Mouse (Mus musculus) stomach, embryonic 14.5 days (tissue): ENCODE measurements around the gene Serpina3a. TPM values are rescaled to one million over a fixed set of nuclear protein-coding genes. Genes with fewer than 3 reads are reported as not detected.

Source experiments
- ATAC-seq: fragments of 200-750 bp; cut with Nextera tagmentation; 2 replicates; pipeline ENCODE4 v1.8.0; 2017; ENCODE audit warnings: low read depth, moderate TSS enrichment; ENCODE audit not compliant: insufficient number of reproducible peaks, insufficient read depth, low FRiP score
- H3K27ac ChIP-seq: fragments of 300-500 bp; sonication (generic); 2 replicates; pipeline ENCODE4 v1.5.1; 2014; ENCODE audit warnings: mild to moderate bottlenecking, low read length, moderate library complexity, mixed read lengths
- H3K27me3 ChIP-seq: fragments of 300-500 bp; sonication (generic); 2 replicates; pipeline ENCODE4 v1.6.1; 2014; ENCODE audit warnings: low read length, control low read depth, mixed read lengths; ENCODE audit not compliant: control insufficient read depth, insufficient read depth
- H3K36me3 ChIP-seq: fragments of 300-500 bp; sonication (generic); 2 replicates; pipeline ENCODE4 v1.6.1; 2014; ENCODE audit warnings: mild to moderate bottlenecking, control low read depth, low read length, moderate library complexity, mixed read lengths; ENCODE audit not compliant: control insufficient read depth, insufficient read depth
- H3K4me1 ChIP-seq: fragments of 300-500 bp; sonication (generic); 2 replicates; pipeline ENCODE4 v1.6.1; 2014; ENCODE audit warnings: low read length, control low read depth, mixed read lengths; ENCODE audit not compliant: control insufficient read depth, insufficient read depth
- H3K4me2 ChIP-seq: fragments of 300-500 bp; sonication (generic); replicated peaks from 2 replicates; pipeline ENCODE4 v1.6.1; 2014; ENCODE audit warnings: low read depth, low read length, control low read depth
- H3K4me3 ChIP-seq: fragments of 300-500 bp; sonication (generic); 2 replicates; pipeline ENCODE4 v1.5.1; 2014; ENCODE audit warnings: low read depth, low read length, control low read depth
- H3K9ac ChIP-seq: fragments of 300-500 bp; sonication (generic); replicated peaks from 2 replicates; pipeline ENCODE4 v1.6.1; 2014; ENCODE audit warnings: low read depth, mild to moderate bottlenecking, control low read depth, low read length, moderate library complexity, mixed read lengths
- H3K9me3 ChIP-seq: fragments of 300-500 bp; sonication (generic); 2 replicates; pipeline ENCODE4 v1.6.1; 2016; ENCODE audit warnings: low read depth, low read length, control low read depth; ENCODE audit not compliant: control insufficient read depth
- WGBS: fragments of 180-500 bp; shearing (Covaris S2); extraction: QIAGEN DNeasy Blood & Tissue Kit; methylation state at CpG from one replicate; pipeline ENCODE4 v1.1.7; 2014; 5-methylcytosine and 5-hydroxymethylcytosine counted together
- polyA plus RNA-seq: library from polyadenylated mRNA; unstranded; fragments of >200 nt; fragmentation: Nextera tagmentation; extraction: Ambion mirVana; gene quantifications from 2 replicates; pipeline ENCODE4 v1.2.1, GENCODE M21; 2014

Serpina3a gene
- polyA plus RNA-seq, 1 experiment from 2014 or later: not detected

DNA sequence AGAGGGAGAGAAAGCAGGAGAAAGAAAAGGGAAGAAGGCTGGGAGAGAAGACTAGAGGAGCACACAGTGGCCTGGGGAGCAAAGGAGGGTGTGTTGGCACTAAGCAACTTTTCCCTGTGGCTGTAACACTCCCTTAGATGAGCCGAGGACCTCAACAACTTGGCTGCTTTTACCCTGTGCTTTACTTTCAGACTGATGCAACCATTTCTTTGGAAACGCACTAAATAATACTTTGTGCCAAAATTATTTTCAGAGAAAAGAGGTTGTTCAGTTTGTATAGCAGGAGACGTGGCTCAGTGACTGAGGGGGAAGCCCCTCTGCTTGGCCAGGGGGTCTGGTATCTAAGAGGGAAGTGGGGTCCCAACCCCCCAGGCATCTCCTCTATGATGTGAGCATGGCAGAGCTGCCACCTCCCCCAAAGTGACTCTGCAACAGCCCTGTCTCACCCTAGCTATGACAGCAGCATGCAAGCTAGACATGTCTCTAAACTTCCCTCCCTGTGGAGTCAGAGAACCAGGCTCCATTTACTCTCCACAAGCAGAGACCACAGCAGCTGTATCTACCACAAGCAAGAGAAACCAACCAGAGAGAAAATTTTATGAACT is 40.6 kb downstream of the Serpina3a start:
- Histone ChIP-seq H3K4me3 (no peak overlapping the region), H3K36me3 (no peaks in the 10 kb centered on the region), H3K9ac (no peak overlapping the region), H3K4me1 (no peaks in the 10 kb centered on the region), H3K9me3 (no peaks in the 10 kb centered on the region), H3K27me3 (no peaks in the 10 kb centered on the region), H3K4me2 (no peak overlapping the region), H3K27ac (no peak overlapping the region)
- 84% methylated on average over 3 of the region's 3 CpGs for WGBS
- ATAC-seq: no peak

DNA sequence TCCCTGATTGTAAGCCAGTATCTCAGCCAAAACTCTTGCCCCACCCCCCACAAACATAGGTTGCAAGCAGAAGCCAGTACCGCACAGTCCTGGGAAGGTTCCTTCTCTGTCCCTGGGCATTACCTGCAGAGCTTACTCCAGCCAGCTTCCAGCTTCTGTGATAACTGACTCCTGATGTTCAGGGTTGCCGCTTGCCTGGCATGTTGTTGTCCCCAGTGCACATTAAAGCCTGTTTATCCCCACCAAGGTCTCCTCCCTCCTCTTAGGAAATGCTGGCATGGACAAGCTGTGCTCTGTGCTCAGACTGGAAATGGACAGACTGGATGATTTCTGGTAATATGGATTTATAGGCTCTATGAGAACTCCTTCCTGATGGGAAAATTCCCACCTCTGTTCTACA is 41.1 kb downstream of the Serpina3a start, which contains the start of gene Serpina3c:
Gene Serpina3c (minus strand): TSS at position 215 of the 400 bp plus-strand sequence.
- no peaks in the 10 kb centered on the region for H3K4me1 ChIP-seq
- no peaks in the 10 kb centered on the region for H3K9me3 ChIP-seq
- H3K4me2 ChIP-seq: no peak within 1 kb of the TSS
- 89% methylated on average over 2 of the region's 2 CpGs for WGBS
- no peaks in the 10 kb centered on the region for H3K36me3 ChIP-seq
- H3K9ac ChIP-seq: no peak within 1 kb of the TSS
- no peak for ATAC-seq
- H3K27ac ChIP-seq: no peak within 1 kb of the TSS
- no peak within 1 kb of the TSS for H3K4me3 ChIP-seq
- H3K27me3 ChIP-seq: no peaks in the 10 kb centered on the region

Other genes with a start within 250 kb of the Serpina3a start
- gene Serpina1a, start 249.2 kb upstream of the Serpina3a start, polyA plus RNA-seq: 1.4 and 2.3 TPM in 2 replicates
- 1.1 and 6.2 TPM in 2 replicates for gene Serpina1c, start 207.8 kb upstream of the Serpina3a start, polyA plus RNA-seq
- gene Serpina1e, start 153.7 kb upstream of the Serpina3a start, polyA plus RNA-seq: 0.69 and 1.1 TPM in 2 replicates
- not detected in 2 replicates for gene Serpina11, start 122.8 kb upstream of the Serpina3a start, polyA plus RNA-seq
- gene Serpina9, start 99.0 kb upstream of the Serpina3a start, polyA plus RNA-seq: not detected in 2 replicates
- gene Serpina12, start 68.3 kb upstream of the Serpina3a start, polyA plus RNA-seq: not detected in 2 replicates
- not detected in 2 replicates for gene Serpina5, start 11.6 kb upstream of the Serpina3a start, polyA plus RNA-seq
- gene Serpina3b, start 15.3 kb downstream of the Serpina3a start, polyA plus RNA-seq: 0.19 TPM in 1 of 2 replicates, not detected in the other
- not detected in 2 replicates for gene Serpina3c, start 41.1 kb downstream of the Serpina3a start, polyA plus RNA-seq
- gene Serpina3f, start 101.8 kb downstream of the Serpina3a start, polyA plus RNA-seq: 0.23 TPM in 1 of 2 replicates, not detected in the other
- 0.97 and 1.3 TPM in 2 replicates for gene Serpina3g, start 123.5 kb downstream of the Serpina3a start, polyA plus RNA-seq
- gene Serpina3i, start 150.4 kb downstream of the Serpina3a start, polyA plus RNA-seq: not detected in 2 replicates
- gene Serpina3j, start 201.8 kb downstream of the Serpina3a start, polyA plus RNA-seq: not detected in 2 replicates
- gene Serpina3k, start 225.8 kb downstream of the Serpina3a start, polyA plus RNA-seq: not detected in 2 replicates
- gene Serpina3m, start 225.8 kb downstream of the Serpina3a start, polyA plus RNA-seq: not detected in 2 replicates